Mouse (Mus musculus) olfactory bulb, adult 2 months (tissue): Measurements from ENCODE around the gene R3hdml.

Experiments
- CTCF ChIP-seq: fragments of 200-500 bp; IDR thresholded peaks from 2 replicates; pipeline ENCODE4 v1.5.1; 2012; ENCODE audit warnings: low read depth, mild to moderate bottlenecking, low read length, moderate library complexity; ENCODE audit not compliant: insufficient read depth
- POLR2A ChIP-seq: fragments of 200-500 bp; IDR thresholded peaks from 2 replicates; pipeline ENCODE4 v1.6.1; 2012; ENCODE audit warnings: mild to moderate bottlenecking, low read depth, low read length, moderate library complexity; ENCODE audit not compliant: insufficient read depth

- TF ChIP-seq CTCF = no peak
- no peak for TF ChIP-seq POLR2A
These were observed 38.3 kb downstream of the R3hdml start for GRCm38 (mm10) chr2:163530418-163530817.
